Mouse (Mus musculus) CD4-positive naive resting alpha-beta T cell, adult 76 days (primary cell): Measurements from ENCODE around the gene Fkbp5. TPM values are rescaled to one million over a fixed set of nuclear protein-coding genes. Genes with fewer than 3 reads are reported as not detected.

Experiments
- total RNA-seq: library from RNA; stranded (reverse); gene quantifications from one replicate; pipeline ENCODE4 v1.2.4, GENCODE M21; 2023

Gene Fkbp5
- 24.7 TPM for total RNA-seq

GRCm38 (mm10) chr17:28517441-28517955 lies at the start of gene Fkbp5:
TSS of gene Fkbp5 (minus strand) at chr17:28517527.

GRCm38 (mm10) chr17:28560598-28560997 lies 43.3 kb upstream of the Fkbp5 start, which contains the start of gene Clps:
TSS of gene Clps (minus strand) at chr17:28560766.

GRCm38 (mm10) chr17:28549111-28549510 lies 31.8 kb upstream of the Fkbp5 start, which contains the start of gene Clpsl2:
TSS of gene Clpsl2 (plus strand) at chr17:28549411.

GRCm38 (mm10) chr17:28530506-28530905 lies 13.2 kb upstream of the Fkbp5 start, which contains the start of gene Armc12:
TSS of gene Armc12 (plus strand) at chr17:28530806.

GRCm38 (mm10) chr17:28365122-28365521 lies 152.2 kb downstream of the Fkbp5 start, which contains the start of gene Tulp1:
TSS of gene Tulp1 (minus strand) at chr17:28365222.

GRCm38 (mm10) chr17:28350466-28351352 lies 166.6 kb downstream of the Fkbp5 start, which contains the start of gene Tead3:
TSS of gene Tead3 (minus strand) at chr17:28350817.

Other genes with a start within 250 kb of the Fkbp5 start
- 28.3 TPM for gene Fance, start 204.0 kb downstream of the Fkbp5 start, total RNA-seq
- 1,978 TPM for gene Rpl10a, start 189.1 kb downstream of the Fkbp5 start, total RNA-seq
- 0.67 TPM for gene Tead3, start 166.7 kb downstream of the Fkbp5 start, total RNA-seq
- gene Tulp1, start 152.3 kb downstream of the Fkbp5 start, total RNA-seq: not detected
- gene Armc12, start 13.3 kb upstream of the Fkbp5 start, total RNA-seq: 0.44 TPM
- not detected for gene Clpsl2, start 31.9 kb upstream of the Fkbp5 start, total RNA-seq
- 1.3 TPM for gene Clps, start 43.2 kb upstream of the Fkbp5 start, total RNA-seq
- not detected for gene Lhfpl5, start 58.1 kb upstream of the Fkbp5 start, total RNA-seq
- gene Srpk1, start 105.2 kb upstream of the Fkbp5 start, total RNA-seq: 330 TPM
- gene Slc26a8, start 172.7 kb upstream of the Fkbp5 start, total RNA-seq: 1.4 TPM
- 121 TPM for gene Mapk14, start 173.8 kb upstream of the Fkbp5 start, total RNA-seq
- gene AC170998.1, start 208.6 kb upstream of the Fkbp5 start, total RNA-seq: 14.3 TPM